Mouse (Mus musculus) liver, postnatal 0 days (tissue): ENCODE data around the gene Trim2.

Experiments used
- CTCF ChIP-seq: sonication (generic); IDR thresholded peaks from 2 replicates; pipeline ENCODE4 v1.5.1; 2016; ENCODE audit warnings: antibody characterized with exemption, low read depth
- EP300 ChIP-seq: IDR thresholded peaks from 2 replicates; pipeline ENCODE4 v1.6.1; 2016; ENCODE audit warnings: antibody characterized with exemption, low read depth, mild to moderate bottlenecking

- TF ChIP-seq CTCF (no peak), EP300 (no peak)
These were observed 180.9 kb downstream of the Trim2 start for GRCm38 (mm10) chr3:84125704-84126289.
